In genomic region chr6:54851778-54852177, GRCm38 (mm10) we compare ENCODE assay signal across 12 mouse cellular contexts. TPM values are rescaled to one million over a fixed set of nuclear protein-coding genes. Genes with fewer than 3 reads are reported as not detected.
DNase-seq lines count a peak whose midpoint lies in the region; ATAC-seq lines count a peak whose summit lies in the region.
"Had no signal": no experiment of that assay in that cellular context is flagged by ENCODE, and none has a peak within 500 bp of the region (broad histone marks: within the 10 kb centered on the region; RNA-seq: fewer than 3 reads in every experiment).

No protein-coding gene starts in this region.

- 0 out of 2 replicates have a peak, but pooled peaks have one; percentile 53 for ATAC-seq in heart, embryonic 16.5 days (replicated peaks; ENCODE audit: extremely low read depth, insufficient read depth, low FRiP score)
- peak; percentile 76 for ATAC-seq in liver, embryonic 16.5 days (ENCODE audit: low read depth)
- no peak for ATAC-seq in monocyte, adult 5-6 weeks (replicated peaks; ENCODE audit: insufficient number of reproducible peaks, low FRiP score, low TSS enrichment, poor library complexity, severe bottlenecking)
- ATAC-seq: hindbrain, postnatal 0 days had no signal

- H3K9ac ChIP-seq in heart, embryonic 16.5 days (ENCODE audit: low read length) = no peak overlapping the region
- H3K9ac ChIP-seq in liver, embryonic 16.5 days (ENCODE audit: low read depth, low read length) = no peak overlapping the region

- H3K4me2 ChIP-seq in heart, embryonic 16.5 days (ENCODE audit: low read depth, low read length) = peak overlapping the region; percentile 35; the same call in 1 of the 2 replicates
- H3K4me2 ChIP-seq in liver, embryonic 16.5 days (ENCODE audit: low read depth, low read length) = peak overlapping the region; percentile 39

- H3K36me3 ChIP-seq in heart, embryonic 16.5 days (ENCODE audit: control insufficient read depth, insufficient read depth) = no peaks in the 10 kb centered on the region
- H3K36me3 ChIP-seq in liver, embryonic 16.5 days (ENCODE audit: control insufficient read depth, insufficient read depth) = no peaks in the 10 kb centered on the region

- H3K27me3 ChIP-seq in heart, embryonic 16.5 days (ENCODE audit: control insufficient read depth, insufficient read depth, low read length) = no peaks in the 10 kb centered on the region
- H3K27me3 ChIP-seq in liver, embryonic 16.5 days (ENCODE audit: control insufficient read depth, insufficient read depth, low read depth, low read length) = no peaks in the 10 kb centered on the region

- DNase-seq in heart, adult 11 months = no peak
- peak; percentile 62 for DNase-seq in MEL-GATA-1-ER (ENCODE audit: extremely low read depth, low read depth)
- peak; percentile 42 for DNase-seq in induced T-regulatory cell, adult 2 months (ENCODE audit: low read depth)
- no peak for DNase-seq in left cerebral cortex, adult 9 months (ENCODE audit: low spot score in 2 of 2)
- DNase-seq in urinary bladder, postnatal 25 days (ENCODE audit: low spot score) = no peak
- DNase-seq: cerebellum, adult 9-11 months; kidney, postnatal 36 days; lung, postnatal 4 days had no signal

- no peaks in the 10 kb centered on the region for H3K9me3 ChIP-seq in heart, embryonic 16.5 days (replicated peaks; ENCODE audit: control insufficient read depth, low read length)
- no peaks in the 10 kb centered on the region for H3K9me3 ChIP-seq in liver, embryonic 16.5 days (replicated peaks; ENCODE audit: control insufficient read depth, low read length)

- WGBS in heart, embryonic 16.5 days = 35% methylated on average over 4 of the region's 4 CpGs
- WGBS in liver, embryonic 16.5 days (ENCODE audit: insufficient replicate concordance) = 24% methylated on average over 4 of the region's 4 CpGs

- H3K4me1 ChIP-seq in heart, embryonic 16.5 days (ENCODE audit: control insufficient read depth, insufficient read depth, low read length) = peaks cover 34% of the 10 kb centered on the region
- H3K4me1 ChIP-seq in liver, embryonic 16.5 days (ENCODE audit: control insufficient read depth, low read depth, low read length) = peaks cover 31% of the 10 kb centered on the region

- H3K4me3 ChIP-seq in heart, embryonic 16.5 days (ENCODE audit: low read length) = no peak overlapping the region
- no peak overlapping the region for H3K4me3 ChIP-seq in liver, embryonic 16.5 days (ENCODE audit: low read depth, low read length)

- peak overlapping the region; percentile 44 for H3K27ac ChIP-seq in heart, embryonic 16.5 days (ENCODE audit: low read length)
- no peak overlapping the region for H3K27ac ChIP-seq in liver, embryonic 16.5 days (ENCODE audit: low read length)
- H3K27ac ChIP-seq: hindbrain, postnatal 0 days had no signal

RNA-seq across cellular contexts. Expression of gene Znrf2, which starts 35.1 kb away (rescaled TPM):
- polyA plus RNA-seq in heart, embryonic 16.5 days (2015; fragmentation: Nextera tagmentation; extraction: Ambion mirVana) = 3.1 and 3.3 TPM in 2 replicates
- 1.8 and 2.1 TPM in 2 replicates for polyA plus RNA-seq in liver, embryonic 16.5 days (2015; fragmentation: Nextera tagmentation; extraction: Ambion mirVana)
- 73.5 to 140 TPM (median 84.1 TPM) in 3 replicates for total RNA-seq in monocyte, adult 5-6 weeks (2017)

Comparison
In these comparisons a context has a peak if more than half of its experiments do, and no peak if none do; other contexts are left out.
1. DNase-seq: peak in MEL-GATA-1-ER (single experiment) and induced T-regulatory cell, adult 2 months (single experiment); none in heart, adult 11 months (single experiment), left cerebral cortex, adult 9 months (0 of 2) and urinary bladder, postnatal 25 days (single experiment).